Mouse (Mus musculus): ENCODE results near the gene Zbtb38. TPM values are rescaled to one million over a fixed set of nuclear protein-coding genes. Genes with fewer than 3 reads are reported as not detected.
A peak's percentile ranks its signal among the peaks of the same experiment; 100 is the strongest.

The Zbtb38 gene
- total and polyA plus RNA-seq, 3 experiments = 9.0 to 43.5 (median 42.3) TPM

DNA sequence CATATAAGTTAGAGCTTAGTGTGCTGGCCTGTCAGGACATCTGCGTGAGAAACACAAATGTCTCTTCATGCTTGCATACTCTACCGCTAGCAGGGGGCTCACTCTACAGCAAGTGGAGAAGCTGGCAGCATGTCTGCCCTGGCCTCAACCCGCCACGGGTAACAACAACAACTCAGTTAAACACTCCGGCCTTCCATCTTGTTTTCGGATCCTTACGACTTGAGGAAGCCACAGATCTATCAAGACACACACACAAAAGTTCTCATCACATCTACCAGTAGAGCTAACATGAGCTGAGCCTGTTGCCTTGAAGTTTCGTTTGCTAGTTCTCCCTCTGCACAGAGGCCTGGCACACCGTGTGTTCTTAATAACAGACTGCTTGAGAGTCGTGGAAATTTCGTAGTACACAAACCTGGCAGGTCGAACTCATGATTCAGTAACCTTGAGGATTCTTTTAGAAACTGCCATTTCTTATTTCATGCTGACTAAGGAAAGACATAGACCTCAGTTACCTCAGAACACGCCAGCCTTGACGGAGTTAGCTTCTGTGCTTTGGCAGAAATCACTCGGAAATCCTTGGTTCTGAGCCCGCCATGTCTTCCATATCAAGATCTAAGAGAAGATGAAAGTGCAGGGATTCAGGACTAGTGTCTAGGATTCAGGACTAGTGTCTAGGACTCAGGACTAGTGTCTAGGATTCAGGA lies 34.8 kb downstream of the Zbtb38 start:
- no peak overlapping the region for H3K4me3 ChIP-seq
- TF ChIP-seq POLR2A (IDR thresholded peaks at IDR 0.05; ENCODE audit: insufficient read depth, low read depth, low read length) = no peak
- no peak for TF ChIP-seq CTCF (IDR thresholded peaks at IDR 0.05)
- TF ChIP-seq EP300 (IDR thresholded peaks at IDR 0.05; ENCODE audit: insufficient read depth, low read depth, low read length) = no peak
- no peak for DNase-seq
- WGBS = 91% methylated on average over 16 of the region's 16 CpGs
- H3K36me3 ChIP-seq (ENCODE audit: control insufficient read depth, insufficient read depth, low read length) = peaks cover 30% of the 10 kb centered on the region
- H3K27ac ChIP-seq = no peak overlapping the region
- H3K79me2 ChIP-seq (replicated peaks; ENCODE audit: control insufficient read depth, insufficient read depth, low read length) = peaks cover 2% of the 10 kb centered on the region; the same call in 1 of the 2 replicates
- no peaks in the 10 kb centered on the region for H3K27me3 ChIP-seq (ENCODE audit: control insufficient read depth, insufficient read depth, low read length)
- intact Hi-C loops (cut with DNase I) = loop anchor here (2.0 to 5.0 kb wide), 3 partner anchors 41 to 86 kb away; partner anchors contain the start of gene Rasa2
- H3K4me1 ChIP-seq (ENCODE audit: control insufficient read depth, insufficient read depth, low read length) = peaks cover 12% of the 10 kb centered on the region
- no peak overlapping the region; the same call in 1 of the 2 replicates for H3K9ac ChIP-seq (ENCODE audit: low read depth, low read length)

DNA sequence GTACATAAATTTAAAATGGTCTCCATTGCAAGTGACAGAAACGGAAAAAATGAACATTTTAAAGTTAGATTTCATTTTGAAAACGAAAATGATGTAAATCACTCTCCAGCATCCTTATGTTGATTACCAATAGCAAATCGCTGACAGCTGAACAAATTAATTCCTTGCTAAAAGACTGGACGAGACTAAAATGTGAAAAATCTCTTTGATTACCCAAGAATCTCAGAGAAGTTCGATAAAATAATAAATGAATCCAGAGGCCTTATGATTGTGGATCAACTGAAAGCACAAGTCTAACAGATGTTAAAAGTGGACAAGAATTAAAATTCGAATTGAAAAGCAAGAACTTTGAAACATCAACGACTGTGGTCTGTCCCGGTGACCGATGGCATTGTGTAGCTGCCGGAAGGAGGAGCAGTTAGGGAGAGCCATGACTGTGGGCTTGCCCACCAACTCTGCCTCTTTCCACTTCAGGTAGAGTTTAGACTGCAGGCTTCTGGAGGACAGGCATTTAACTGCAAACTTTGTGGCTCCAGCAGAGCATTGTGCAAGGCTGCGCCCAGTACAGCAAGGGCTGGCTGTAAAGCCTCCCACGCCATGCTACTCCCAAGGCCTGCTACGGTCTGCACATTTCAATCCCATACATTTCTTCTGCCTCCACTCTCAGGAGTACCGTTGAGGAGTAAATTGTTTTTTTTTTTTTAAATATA lies 35.7 kb downstream of the Zbtb38 start:
- 92% methylated on average over 14 of the region's 14 CpGs for WGBS
- H3K4me3 ChIP-seq = no peak overlapping the region
- H3K27ac ChIP-seq = no peak overlapping the region
- H3K4me1 ChIP-seq (ENCODE audit: control insufficient read depth, insufficient read depth, low read length) = peaks cover 18% of the 10 kb centered on the region
- H3K27me3 ChIP-seq (ENCODE audit: control insufficient read depth, insufficient read depth, low read length) = no peaks in the 10 kb centered on the region
- H3K79me2 ChIP-seq (replicated peaks; ENCODE audit: control insufficient read depth, insufficient read depth, low read length) = peaks cover 2% of the 10 kb centered on the region; the same call in 1 of the 2 replicates
- DNase-seq = no peak
- peaks cover 30% of the 10 kb centered on the region for H3K36me3 ChIP-seq (ENCODE audit: control insufficient read depth, insufficient read depth, low read length)
- intact Hi-C loops (cut with DNase I) = loop anchor here (5.0 kb wide), 1 partner anchor 85 kb away; the partner anchor contains the start of gene Rasa2
- no peak overlapping the region for H3K9ac ChIP-seq (ENCODE audit: low read depth, low read length)
- TF ChIP-seq CTCF (IDR thresholded peaks at IDR 0.05) = no peak
- no peak for TF ChIP-seq EP300 (IDR thresholded peaks at IDR 0.05; ENCODE audit: insufficient read depth, low read depth, low read length)
- TF ChIP-seq POLR2A (IDR thresholded peaks at IDR 0.05; ENCODE audit: insufficient read depth, low read depth, low read length) = no peak

DNA sequence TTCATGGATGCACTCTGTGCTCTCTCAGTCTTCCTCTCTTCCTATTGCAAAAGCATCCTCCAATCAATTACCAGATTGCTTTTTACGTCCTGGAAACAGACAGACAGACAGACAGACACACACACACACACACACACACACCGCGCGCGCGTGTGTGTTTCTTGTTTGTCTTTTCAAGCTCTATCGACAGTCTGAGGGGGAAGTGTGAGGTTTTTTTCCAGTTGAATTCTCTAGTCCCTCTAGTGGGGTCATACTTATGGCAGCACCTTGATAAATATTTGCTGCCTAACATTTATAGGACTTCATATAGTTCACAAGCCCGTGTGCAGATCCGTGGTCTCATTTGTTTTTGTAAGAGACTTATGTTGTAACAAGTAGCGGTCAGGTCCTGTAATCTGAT lies 36.5 kb downstream of the Zbtb38 start:
- Histone ChIP-seq H3K79me2 (replicated peaks; ENCODE audit: control insufficient read depth, insufficient read depth, low read length) (peaks cover 2% of the 10 kb centered on the region; the same call in 1 of the 2 replicates), H3K36me3 (ENCODE audit: control insufficient read depth, insufficient read depth, low read length) (peaks cover 25% of the 10 kb centered on the region), H3K9ac (ENCODE audit: low read depth, low read length) (no peak overlapping the region), H3K4me1 (ENCODE audit: control insufficient read depth, insufficient read depth, low read length) (peaks cover 17% of the 10 kb centered on the region), H3K27me3 (ENCODE audit: control insufficient read depth, insufficient read depth, low read length) (no peaks in the 10 kb centered on the region), H3K4me3 (no peak overlapping the region), H3K27ac (no peak overlapping the region)
- WGBS = 66% methylated on average over 10 of the region's 10 CpGs
- intact Hi-C loops (cut with DNase I) = loop anchor here (5.0 kb wide), 1 partner anchor 84 kb away; the partner anchor contains the start of gene Rasa2
- no peak for DNase-seq
- no peak for TF ChIP-seq POLR2A (IDR thresholded peaks at IDR 0.05; ENCODE audit: insufficient read depth, low read depth, low read length)
- TF ChIP-seq EP300 (IDR thresholded peaks at IDR 0.05; ENCODE audit: insufficient read depth, low read depth, low read length) = no peak
- TF ChIP-seq CTCF (IDR thresholded peaks at IDR 0.05) = no peak

DNA sequence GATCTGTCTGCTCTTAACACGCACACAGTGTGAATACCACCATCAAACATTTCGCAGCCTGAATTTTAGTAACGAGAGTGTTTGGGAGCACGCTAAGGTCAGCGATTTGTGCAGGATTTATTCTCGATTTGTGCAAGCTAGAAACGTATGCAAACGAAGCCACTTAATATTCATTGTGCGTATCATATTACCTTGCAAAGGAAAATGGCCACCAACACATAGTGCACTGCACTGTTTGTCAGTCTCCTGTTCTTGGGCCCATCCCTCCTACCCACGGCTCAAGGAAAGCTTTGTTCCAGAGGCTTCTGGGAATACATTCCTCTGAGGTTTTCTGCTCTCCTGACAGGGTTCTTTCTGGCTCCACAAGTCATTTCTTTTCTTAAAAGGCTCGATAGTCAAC lies 37.5 kb downstream of the Zbtb38 start:
- Histone ChIP-seq H3K27ac (peak overlapping the region; percentile 28), H3K4me1 (ENCODE audit: control insufficient read depth, insufficient read depth, low read length) (peaks cover 14% of the 10 kb centered on the region), H3K27me3 (ENCODE audit: control insufficient read depth, insufficient read depth, low read length) (no peaks in the 10 kb centered on the region), H3K36me3 (ENCODE audit: control insufficient read depth, insufficient read depth, low read length) (peaks cover 21% of the 10 kb centered on the region; the same call in 1 of the 2 replicates), H3K9ac (ENCODE audit: low read depth, low read length) (no peak overlapping the region), H3K79me2 (replicated peaks; ENCODE audit: control insufficient read depth, insufficient read depth, low read length) (peaks cover 2% of the 10 kb centered on the region; the same call in 1 of the 2 replicates), H3K4me3 (no peak overlapping the region)
- intact Hi-C loops (cut with DNase I) = loop anchor here (5.0 kb wide), 1 partner anchor 83 kb away; the partner anchor contains the start of gene Rasa2
- TF ChIP-seq POLR2A (IDR thresholded peaks at IDR 0.05; ENCODE audit: insufficient read depth, low read depth, low read length) (no peak), CTCF (IDR thresholded peaks at IDR 0.05) (no peak), EP300 (IDR thresholded peaks at IDR 0.05; ENCODE audit: insufficient read depth, low read depth, low read length) (no peak)
- 79% methylated on average over 11 of the region's 11 CpGs for WGBS
- DNase-seq = no peak

DNA sequence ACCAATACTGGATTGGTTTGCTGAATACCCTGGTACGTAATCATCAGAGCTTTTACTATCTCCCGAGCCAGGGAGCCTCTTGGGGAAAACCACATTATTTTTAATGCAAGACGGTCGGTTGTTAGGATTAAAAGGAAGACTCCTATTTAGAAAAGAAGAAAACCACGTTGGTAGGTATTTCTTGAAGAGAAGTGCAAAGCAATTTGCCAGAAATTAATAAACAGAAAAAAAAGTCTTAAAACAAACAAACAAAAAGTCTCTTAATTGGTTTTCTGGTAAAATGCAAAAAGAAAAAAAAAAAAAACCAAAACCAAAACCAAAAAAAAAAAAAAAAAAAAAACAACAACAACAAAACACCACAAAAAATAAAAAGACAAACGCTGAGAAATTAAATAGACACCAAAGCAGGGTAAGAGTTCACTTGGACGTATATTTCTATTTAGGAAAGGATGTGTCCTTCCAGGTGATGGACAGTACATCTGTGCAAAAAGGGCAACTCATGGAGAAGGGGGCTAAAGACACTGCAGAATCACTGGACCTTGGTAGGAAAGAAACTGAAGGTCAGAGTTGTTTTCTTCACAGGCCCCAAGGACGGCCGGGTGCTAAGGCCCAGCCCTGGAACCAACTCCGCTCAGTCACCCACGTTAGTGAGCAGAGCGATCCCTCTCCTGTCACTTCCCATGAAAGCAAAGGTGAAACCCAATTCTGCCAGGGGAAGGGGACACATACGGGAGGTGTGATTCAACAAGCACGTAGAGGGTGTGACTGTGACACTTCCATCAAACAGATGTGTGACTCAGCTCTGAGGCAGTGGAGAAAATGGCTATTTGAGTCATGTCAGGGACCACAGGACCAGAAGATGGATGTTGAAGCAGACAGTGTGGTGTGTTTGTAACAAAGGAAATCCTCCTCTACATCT lies 38.9 kb downstream of the Zbtb38 start:
- peak overlapping the region; percentile 27; the same call in 1 of the 2 replicates for H3K4me3 ChIP-seq
- H3K36me3 ChIP-seq (ENCODE audit: control insufficient read depth, insufficient read depth, low read length) = peaks cover 21% of the 10 kb centered on the region; the same call in 1 of the 2 replicates
- intact Hi-C loops (cut with DNase I) = no loop called here
- peaks cover 2% of the 10 kb centered on the region for H3K79me2 ChIP-seq (replicated peaks; ENCODE audit: control insufficient read depth, insufficient read depth, low read length)
- peaks cover 18% of the 10 kb centered on the region for H3K4me1 ChIP-seq (ENCODE audit: control insufficient read depth, insufficient read depth, low read length)
- H3K27ac ChIP-seq = peak overlapping the region; percentile 80
- 69% methylated on average over 14 of the region's 14 CpGs for WGBS
- no peaks in the 10 kb centered on the region for H3K27me3 ChIP-seq (ENCODE audit: control insufficient read depth, insufficient read depth, low read length)
- no peak for TF ChIP-seq POLR2A (IDR thresholded peaks at IDR 0.05; ENCODE audit: insufficient read depth, low read depth, low read length)
- DNase-seq = no peak
- peak overlapping the region; percentile 33 for H3K9ac ChIP-seq (ENCODE audit: low read depth, low read length)

All from heart, adult 2 months (tissue).